Mouse (Mus musculus): ENCODE results near the gene Ublcp1. TPM values are rescaled to one million over a fixed set of nuclear protein-coding genes. Genes with fewer than 3 reads are reported as not detected.

Ublcp1 gene
- polyA plus RNA-seq, 2 experiments: 60.6 to 66.5 TPM

- no peaks in the 10 kb centered on the region for H3K36me3 ChIP-seq (ENCODE audit: control insufficient read depth, insufficient read depth, low read length)
- no peak overlapping the region for H3K4me3 ChIP-seq (replicated peaks; ENCODE audit: low read length)
- 78% methylated on average over 5 of the region's 5 CpGs for WGBS
- no peak overlapping the region for H3K4me2 ChIP-seq (replicated peaks; ENCODE audit: low read depth, low read length, severe bottlenecking)
- ATAC-seq (ENCODE audit: low FRiP score, low read depth): no peak
- no peaks in the 10 kb centered on the region for H3K27me3 ChIP-seq (ENCODE audit: control insufficient read depth, insufficient read depth, low read length)
- no peak for TF ChIP-seq POLR2A (IDR thresholded peaks at IDR 0.05; ENCODE audit: borderline replicate concordance, extremely low read depth, insufficient read depth, insufficient read length)
- no peaks in the 10 kb centered on the region for H3K9me3 ChIP-seq (ENCODE audit: control insufficient read depth, low read length)
- no peak overlapping the region for H3K27ac ChIP-seq (replicated peaks; ENCODE audit: low read depth, low read length)
- no peaks in the 10 kb centered on the region; the same call in 1 of the 2 replicates for H3K4me1 ChIP-seq (ENCODE audit: control insufficient read depth, insufficient read depth, low read length)
- no peak overlapping the region for H3K9ac ChIP-seq (ENCODE audit: low read depth, low read length, severe bottlenecking)
- no peak for DNase-seq (ENCODE audit: low spot score)
These were observed 63.8 kb downstream of the Ublcp1 start for GRCm38 (mm10) chr11:44406457-44406856.

GRCm38 (mm10) chr11:44405961-44406360 lies 64.3 kb downstream of the Ublcp1 start:
- Histone ChIP-seq H3K4me1 (ENCODE audit: control insufficient read depth, insufficient read depth, low read length) (no peaks in the 10 kb centered on the region; the same call in 1 of the 2 replicates), H3K9me3 (ENCODE audit: control insufficient read depth, low read length) (no peaks in the 10 kb centered on the region), H3K9ac (ENCODE audit: low read depth, low read length, severe bottlenecking) (no peak overlapping the region), H3K27ac (replicated peaks; ENCODE audit: low read depth, low read length) (no peak overlapping the region), H3K4me2 (replicated peaks; ENCODE audit: low read depth, low read length, severe bottlenecking) (no peak overlapping the region), H3K27me3 (ENCODE audit: control insufficient read depth, insufficient read depth, low read length) (no peaks in the 10 kb centered on the region), H3K36me3 (ENCODE audit: control insufficient read depth, insufficient read depth, low read length) (no peaks in the 10 kb centered on the region), H3K4me3 (replicated peaks; ENCODE audit: low read length) (no peak overlapping the region)
- no peak for DNase-seq (ENCODE audit: low spot score)
- no peak for TF ChIP-seq POLR2A (IDR thresholded peaks at IDR 0.05; ENCODE audit: borderline replicate concordance, extremely low read depth, insufficient read depth, insufficient read length)
- no peak for ATAC-seq (ENCODE audit: low FRiP score, low read depth)
- 14% methylated on average over 1 of the region's 1 CpGs for WGBS

- H3K27me3 ChIP-seq (ENCODE audit: control insufficient read depth, insufficient read depth, low read length): no peaks in the 10 kb centered on the region
- H3K4me1 ChIP-seq (ENCODE audit: control insufficient read depth, insufficient read depth, low read length): no peaks in the 10 kb centered on the region; the same call in 1 of the 2 replicates
- H3K4me3 ChIP-seq (replicated peaks; ENCODE audit: low read length): no peak overlapping the region
- no peak overlapping the region for H3K27ac ChIP-seq (replicated peaks; ENCODE audit: low read depth, low read length)
- H3K36me3 ChIP-seq (ENCODE audit: control insufficient read depth, insufficient read depth, low read length): no peaks in the 10 kb centered on the region
- no peak for DNase-seq (ENCODE audit: low spot score)
- 75% methylated on average over 4 of the region's 4 CpGs for WGBS
- no peak overlapping the region for H3K9ac ChIP-seq (ENCODE audit: low read depth, low read length, severe bottlenecking)
- TF ChIP-seq POLR2A (IDR thresholded peaks at IDR 0.05; ENCODE audit: borderline replicate concordance, extremely low read depth, insufficient read depth, insufficient read length): no peak
- no peaks in the 10 kb centered on the region for H3K9me3 ChIP-seq (ENCODE audit: control insufficient read depth, low read length)
- no peak overlapping the region for H3K4me2 ChIP-seq (replicated peaks; ENCODE audit: low read depth, low read length, severe bottlenecking)
- ATAC-seq (ENCODE audit: low FRiP score, low read depth): no peak
These were observed 65.2 kb downstream of the Ublcp1 start for GRCm38 (mm10) chr11:44405113-44405512.

Small RNA genes within 50 kb of the gene (microRNA-seq; reads per million reads assigned to microRNA genes)
- not detected for gene Gm22121

Other genes with a start within 250 kb of the Ublcp1 start
- 0.04 and 0.06 TPM in 2 replicates for gene Il12b, start 70.4 kb downstream of the Ublcp1 start, polyA plus RNA-seq (2012; rRNA removed)
- gene Il12b, start 70.4 kb downstream of the Ublcp1 start, polyA plus RNA-seq (2014; fragmentation: Nextera tagmentation; extraction: Ambion mirVana): 0.26 TPM in 1 of 2 replicates, not detected in the other
- 92.1 and 160 TPM in 2 replicates for gene Rnf145, start 48.5 kb upstream of the Ublcp1 start, polyA plus RNA-seq (2012; rRNA removed)
- gene Rnf145, start 48.5 kb upstream of the Ublcp1 start, polyA plus RNA-seq (2014; fragmentation: Nextera tagmentation; extraction: Ambion mirVana): 84.5 and 105 TPM in 2 replicates
- 42.9 and 60.5 TPM in 2 replicates for gene Ebf1, start 146.8 kb upstream of the Ublcp1 start, polyA plus RNA-seq (2012; rRNA removed)
- 71.4 and 85.0 TPM in 2 replicates for gene Ebf1, start 146.8 kb upstream of the Ublcp1 start, polyA plus RNA-seq (2014; fragmentation: Nextera tagmentation; extraction: Ambion mirVana)